In the genomic region with DNA sequence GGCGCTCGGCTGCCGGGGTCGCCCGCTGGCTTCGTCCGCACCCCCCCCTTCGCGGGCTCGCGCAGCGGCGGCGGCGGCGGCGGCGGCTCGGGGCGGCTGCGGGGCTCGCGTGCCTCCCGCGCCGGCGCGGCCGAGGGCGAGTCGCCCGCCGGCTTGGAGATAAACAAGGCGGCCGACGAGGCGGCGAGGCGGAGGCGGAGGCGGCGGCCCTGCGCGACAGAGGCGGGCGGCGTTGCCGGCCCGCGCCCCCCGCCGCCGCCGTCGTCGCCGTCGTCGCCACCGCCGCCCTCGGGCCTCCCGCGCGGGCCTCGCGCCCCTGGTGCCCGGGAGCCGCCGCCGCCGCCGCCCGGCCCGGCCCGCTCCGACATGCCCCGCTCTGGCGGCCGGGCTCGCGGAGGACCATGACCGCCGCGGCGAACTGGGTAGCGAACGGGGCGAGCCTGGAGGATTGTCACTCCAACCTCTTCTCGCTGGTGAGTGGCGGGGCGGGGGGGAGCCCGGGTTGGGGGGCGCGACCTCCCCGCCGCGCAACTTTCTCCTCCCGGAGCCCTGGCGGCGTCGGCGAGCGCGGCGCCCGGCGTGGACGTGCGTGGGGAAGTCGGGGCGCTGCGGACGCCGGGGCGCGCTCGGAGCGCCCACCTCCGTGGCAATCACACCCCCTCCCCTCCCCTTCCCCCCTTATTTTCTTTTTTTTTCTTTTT, we compare ENCODE assay signal across 8 mouse cellular contexts. TPM values are rescaled to one million over a fixed set of nuclear protein-coding genes. Genes with fewer than 3 reads are reported as not detected.
DNase-seq lines count a peak whose midpoint lies in the region; ATAC-seq and TF ChIP-seq lines count a peak whose summit lies in the region.

Gene Med13l, plus strand, starts transcription at position 295 of the 701 bp plus-strand sequence.

- DNase-seq in CD4-positive helper T cell, adult 2 months (ENCODE audit: low read depth, low spot score) = peak; percentile 76
- peak; percentile 52 to 68 for DNase-seq in adrenal gland, postnatal 4 days (ENCODE audit: low spot score in 2 of 2)
- DNase-seq in kidney, postnatal 0 days (ENCODE audit: low spot score) = peak; percentile 82
- DNase-seq in testis, postnatal 14 days (ENCODE audit: low spot score) = peak; percentile 76

- peak within 1 kb of the TSS; percentile 96 for H3K9ac ChIP-seq in heart, embryonic 13.5 days
- peak within 1 kb of the TSS; percentile 92 for H3K9ac ChIP-seq in kidney, postnatal 0 days (ENCODE audit: low read depth, low read length)
- peak within 1 kb of the TSS; percentile 98 for H3K9ac ChIP-seq in liver, embryonic 16.5 days (ENCODE audit: low read depth, low read length)
- H3K9ac ChIP-seq in neural tube, embryonic 12.5 days = peak within 1 kb of the TSS; percentile 90

- peak within 1 kb of the TSS; percentile 85 for H3K4me2 ChIP-seq in heart, embryonic 13.5 days
- H3K4me2 ChIP-seq in kidney, postnatal 0 days (ENCODE audit: low read length) = peak within 1 kb of the TSS; percentile 87
- peak within 1 kb of the TSS; percentile 86 for H3K4me2 ChIP-seq in liver, embryonic 16.5 days (ENCODE audit: low read depth, low read length)
- peak within 1 kb of the TSS; percentile 71 for H3K4me2 ChIP-seq in neural tube, embryonic 12.5 days (replicated peaks)

- H3K4me3 ChIP-seq in embryonic fibroblast, embryonic 13.5 days (ENCODE audit: insufficient read depth, low read length) = peak within 1 kb of the TSS; percentile 73
- H3K4me3 ChIP-seq in heart, embryonic 13.5 days = peak within 1 kb of the TSS; percentile 92
- H3K4me3 ChIP-seq in kidney, postnatal 0 days (replicated peaks; ENCODE audit: low read depth, low read length) = peak within 1 kb of the TSS; percentile 82
- H3K4me3 ChIP-seq in liver, embryonic 16.5 days (ENCODE audit: low read depth, low read length) = peak within 1 kb of the TSS; percentile 98
- peak within 1 kb of the TSS; percentile 81 for H3K4me3 ChIP-seq in neural tube, embryonic 12.5 days

- under 1% methylated on average over 56 of the region's 120 CpGs for WGBS in heart, embryonic 13.5 days
- WGBS in kidney, postnatal 0 days = under 1% methylated on average over 70 of the region's 120 CpGs
- WGBS in liver, embryonic 16.5 days (ENCODE audit: insufficient replicate concordance) = under 1% methylated on average over 78 of the region's 120 CpGs
- under 1% methylated on average over 89 of the region's 120 CpGs for WGBS in neural tube, embryonic 12.5 days

- no peaks in the 10 kb centered on the region for H3K36me3 ChIP-seq in heart, embryonic 13.5 days
- H3K36me3 ChIP-seq in kidney, postnatal 0 days (ENCODE audit: insufficient read depth, low read length) = no peaks in the 10 kb centered on the region
- H3K36me3 ChIP-seq in liver, embryonic 16.5 days (ENCODE audit: control insufficient read depth, insufficient read depth) = no peaks in the 10 kb centered on the region; the same call in 1 of the 2 replicates
- H3K36me3 ChIP-seq in neural tube, embryonic 12.5 days = no peaks in the 10 kb centered on the region

- H3K4me1 ChIP-seq in embryonic fibroblast, embryonic 13.5 days (ENCODE audit: control insufficient read depth, insufficient read depth, low read length) = peaks cover 4% of the 10 kb centered on the region
- peaks cover 49% of the 10 kb centered on the region for H3K4me1 ChIP-seq in heart, embryonic 13.5 days
- H3K4me1 ChIP-seq in kidney, postnatal 0 days (replicated peaks; ENCODE audit: insufficient read depth, low read length) = 0 out of 2 replicates have a peak, but pooled peaks cover 3% of the 10 kb centered on the region
- H3K4me1 ChIP-seq in liver, embryonic 16.5 days (ENCODE audit: control insufficient read depth, low read depth, low read length) = peaks cover 52% of the 10 kb centered on the region
- peaks cover 26% of the 10 kb centered on the region for H3K4me1 ChIP-seq in neural tube, embryonic 12.5 days

- TF ChIP-seq POLR2A in embryonic fibroblast, embryonic 13.5 days (IDR thresholded peaks at IDR 0.05; ENCODE audit: low read depth, low read length) = no peak; the same call in 1 of the 2 replicates

- peak; percentile 64 for ATAC-seq in heart, embryonic 13.5 days (ENCODE audit: extremely low read depth, insufficient number of reproducible peaks, low FRiP score, low TSS enrichment)
- peak; percentile 82 for ATAC-seq in kidney, postnatal 0 days (replicated peaks; ENCODE audit: low FRiP score, low read depth)
- peak; percentile 70 for ATAC-seq in liver, embryonic 16.5 days (ENCODE audit: low read depth)
- peak; percentile 70 for ATAC-seq in neural tube, embryonic 12.5 days (ENCODE audit: low FRiP score, low read depth)

- no peaks in the 10 kb centered on the region for H3K9me3 ChIP-seq in heart, embryonic 13.5 days
- H3K9me3 ChIP-seq in kidney, postnatal 0 days (replicated peaks; ENCODE audit: low read length) = no peaks in the 10 kb centered on the region
- H3K9me3 ChIP-seq in liver, embryonic 16.5 days (replicated peaks; ENCODE audit: control insufficient read depth, low read length) = 0 out of 2 replicates have a peak, but pooled peaks cover under 1% of the 10 kb centered on the region
- no peaks in the 10 kb centered on the region for H3K9me3 ChIP-seq in neural tube, embryonic 12.5 days

- no peaks in the 10 kb centered on the region; the same call in none of the 2 replicates for H3K27me3 ChIP-seq in heart, embryonic 13.5 days (replicated peaks)
- H3K27me3 ChIP-seq in kidney, postnatal 0 days (ENCODE audit: insufficient read depth, low read length) = no peaks in the 10 kb centered on the region
- H3K27me3 ChIP-seq in liver, embryonic 16.5 days (ENCODE audit: control insufficient read depth, insufficient read depth, low read depth, low read length) = peaks cover 3% of the 10 kb centered on the region
- H3K27me3 ChIP-seq in neural tube, embryonic 12.5 days (replicated peaks) = no peaks in the 10 kb centered on the region

- TF ChIP-seq CTCF in embryonic fibroblast, embryonic 13.5 days (IDR thresholded peaks at IDR 0.05; ENCODE audit: borderline replicate concordance, insufficient read depth, low read length) = no peak
- TF ChIP-seq CTCF in kidney, postnatal 0 days (IDR thresholded peaks at IDR 0.05; ENCODE audit: low read depth) = no peak

- H3K27ac ChIP-seq in embryonic fibroblast, embryonic 13.5 days (ENCODE audit: insufficient read depth, low read length) = peak within 1 kb of the TSS; percentile 97
- H3K27ac ChIP-seq in heart, embryonic 13.5 days (replicated peaks) = peak within 1 kb of the TSS; percentile 91
- H3K27ac ChIP-seq in kidney, postnatal 0 days = peak within 1 kb of the TSS; percentile 92
- H3K27ac ChIP-seq in liver, embryonic 16.5 days (ENCODE audit: low read length) = peak within 1 kb of the TSS; percentile 96
- peak within 1 kb of the TSS; percentile 93 for H3K27ac ChIP-seq in neural tube, embryonic 12.5 days

RNA-seq across cellular contexts. Expression of gene Med13l, which starts in this region (rescaled TPM):
- total RNA-seq in adrenal gland, postnatal 4 days (2021) = 10 to 100 TPM; 49.9 to 55.3 TPM
- polyA plus RNA-seq in embryonic fibroblast, embryonic 13.5 days (2011; ENCODE audit: insufficient read length, low read depth, missing spikeins) = 50.3 and 57.8 TPM in 2 replicates
- 6.3 and 6.8 TPM in 2 replicates for polyA plus RNA-seq in heart, embryonic 13.5 days (2015; fragmentation: Nextera tagmentation; extraction: Ambion mirVana)
- 7.0 and 7.8 TPM in 2 replicates for polyA plus RNA-seq in kidney, postnatal 0 days (2015; fragmentation: Nextera tagmentation; extraction: Ambion mirVana)
- 11.2 and 12.2 TPM in 2 replicates for polyA plus RNA-seq in liver, embryonic 16.5 days (2015; fragmentation: Nextera tagmentation; extraction: Ambion mirVana)
- 14.8 and 15.6 TPM in 2 replicates for polyA plus RNA-seq in neural tube, embryonic 12.5 days (2016; fragmentation: Nextera tagmentation; extraction: Ambion mirVana)

Comparison
In these comparisons a context has a peak if more than half of its experiments do, and no peak if none do; other contexts are left out.
1. Peak in every context shown above with its lines: DNase-seq, ATAC-seq, H3K4me3 ChIP-seq and H3K27ac ChIP-seq.